Mouse (Mus musculus) neural tube, embryonic 12.5 days (tissue): ENCODE results near the gene Copz2. TPM values are rescaled to one million over a fixed set of nuclear protein-coding genes. Genes with fewer than 3 reads are reported as not detected.
A peak's percentile ranks its signal among the peaks of the same experiment; 100 is the strongest.

Source experiments
- ATAC-seq: fragments of 200-750 bp; cut with Nextera tagmentation; 2 replicates; pipeline ENCODE4 v1.8.0; 2017; ENCODE audit warnings: low read depth, mild to moderate bottlenecking, moderate TSS enrichment, moderate library complexity; ENCODE audit not compliant: low FRiP score
- H3K27ac ChIP-seq: fragments of 300-500 bp; sonication (generic); 2 replicates; pipeline ENCODE4 v1.5.1; 2016
- H3K27me3 ChIP-seq: fragments of 300-500 bp; sonication (generic); replicated peaks from 2 replicates; pipeline ENCODE4 v1.6.1; 2016; ENCODE audit warnings: mild to moderate bottlenecking
- H3K36me3 ChIP-seq: fragments of 300-500 bp; sonication (generic); 2 replicates; pipeline ENCODE4 v1.6.1; 2016; ENCODE audit warnings: mild to moderate bottlenecking
- H3K4me1 ChIP-seq: fragments of 300-500 bp; sonication (generic); 2 replicates; pipeline ENCODE4 v1.6.1; 2016
- H3K4me2 ChIP-seq: fragments of 300-500 bp; sonication (generic); replicated peaks from 2 replicates; pipeline ENCODE4 v1.6.1; 2016; ENCODE audit warnings: mild to moderate bottlenecking
- H3K4me3 ChIP-seq: fragments of 300-500 bp; sonication (generic); 2 replicates; pipeline ENCODE4 v1.5.1; 2016
- H3K9ac ChIP-seq: fragments of 300-500 bp; sonication (generic); 2 replicates; pipeline ENCODE4 v1.6.1; 2016; ENCODE audit warnings: mild to moderate bottlenecking
- H3K9me3 ChIP-seq: fragments of 300-500 bp; sonication (generic); 2 replicates; pipeline ENCODE4 v1.6.1; 2016; ENCODE audit warnings: mild to moderate bottlenecking
- WGBS: fragments of 180-500 bp; shearing (Covaris S2); methylation state at CpG from one replicate; pipeline ENCODE4 v1.1.7; 2016; 5-methylcytosine and 5-hydroxymethylcytosine counted together
- polyA plus RNA-seq: library from polyadenylated mRNA; unstranded; fragments of >200 nt; fragmentation: Nextera tagmentation; extraction: Ambion mirVana; gene quantifications from 2 replicates; pipeline ENCODE4 v1.2.1, GENCODE M21; 2016

Copz2 gene
- polyA plus RNA-seq, 1 experiment from 2014 or later = 41.4 TPM

- Histone ChIP-seq H3K4me3 (no peak overlapping the region), H3K4me2 (no peak overlapping the region), H3K36me3 (peaks cover 62% of the 10 kb centered on the region), H3K27ac (no peak overlapping the region), H3K9ac (no peak overlapping the region), H3K9me3 (no peaks in the 10 kb centered on the region), H3K4me1 (peaks cover 41% of the 10 kb centered on the region), H3K27me3 (no peaks in the 10 kb centered on the region)
- 97% methylated on average over 10 of the region's 10 CpGs for WGBS
- ATAC-seq = no peak
Measured at GRCm38 (mm10) chr11:96821956-96822355, 27.7 kb upstream of the Copz2 start.

DNA sequence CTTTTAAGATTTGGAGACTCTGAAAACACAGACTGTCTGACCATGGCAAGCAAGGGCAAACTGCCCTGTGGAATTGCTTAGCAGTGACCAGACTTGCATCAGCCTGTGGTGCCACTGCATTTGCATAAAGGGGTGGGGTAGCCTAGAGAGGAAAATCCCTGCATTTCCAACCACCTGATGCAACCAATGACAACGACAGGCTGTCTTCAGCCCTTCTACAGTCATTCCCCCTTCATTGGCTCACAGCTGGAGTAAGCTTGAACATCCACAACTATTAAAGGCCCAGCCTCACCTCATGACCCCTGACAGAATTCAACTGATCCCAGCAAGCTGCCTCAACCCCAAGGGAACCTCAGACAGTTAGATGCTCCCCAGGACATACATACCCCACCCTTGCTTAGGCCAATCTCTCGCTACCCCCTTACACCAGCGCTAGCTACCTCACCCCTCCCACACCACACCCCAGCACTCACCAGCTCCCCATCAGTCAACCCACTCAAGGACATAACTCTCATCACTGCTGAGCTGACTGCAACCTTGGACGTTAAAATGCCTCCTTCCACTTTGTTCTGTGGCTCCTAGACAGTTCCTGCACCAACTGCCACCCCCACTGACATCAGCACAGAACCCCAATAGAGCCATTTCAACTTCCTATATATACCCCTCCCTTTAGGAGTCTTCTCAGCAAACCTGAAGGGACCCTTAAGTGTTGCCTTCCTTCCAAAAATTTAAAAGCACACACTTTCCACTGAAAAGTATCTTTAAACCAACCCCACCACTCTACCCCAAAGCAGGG lies 26.8 kb upstream of the Copz2 start:
- WGBS = 52% methylated on average over 4 of the region's 4 CpGs
- Histone ChIP-seq H3K27ac (no peak overlapping the region; the same call in 1 of the 2 replicates), H3K9ac (peak overlapping the region; percentile 70)

GRCm38 (mm10) chr11:96823471-96823837 lies 26.2 kb upstream of the Copz2 start:
- no peaks in the 10 kb centered on the region for H3K9me3 ChIP-seq
- H3K4me3 ChIP-seq = peak overlapping the region; percentile 56
- peak overlapping the region; percentile 97 for H3K4me2 ChIP-seq
- H3K27me3 ChIP-seq = no peaks in the 10 kb centered on the region
- peak overlapping the region; percentile 70 for H3K9ac ChIP-seq
- H3K27ac ChIP-seq = peak overlapping the region; percentile 66
- 9% methylated on average over 13 of the region's 13 CpGs for WGBS
- H3K36me3 ChIP-seq = peaks cover 58% of the 10 kb centered on the region
- H3K4me1 ChIP-seq = peaks cover 55% of the 10 kb centered on the region
- ATAC-seq = peak; percentile 43

More for the DNA sequence above, 26.8 kb upstream of the Copz2 start:
- H3K4me3 ChIP-seq = peak overlapping the region; percentile 56
- H3K9me3 ChIP-seq = no peaks in the 10 kb centered on the region
- H3K27me3 ChIP-seq = no peaks in the 10 kb centered on the region
- peak overlapping the region; percentile 97 for H3K4me2 ChIP-seq
- ATAC-seq = no peak
- peaks cover 62% of the 10 kb centered on the region for H3K36me3 ChIP-seq
- peaks cover 50% of the 10 kb centered on the region for H3K4me1 ChIP-seq

GRCm38 (mm10) chr11:96823880-96824782 lies 25.5 kb upstream of the Copz2 start:
- peak overlapping the region; percentile 56 for H3K4me3 ChIP-seq
- H3K4me2 ChIP-seq = peak overlapping the region; percentile 97
- peaks cover 60% of the 10 kb centered on the region for H3K4me1 ChIP-seq
- peak overlapping the region; percentile 70 for H3K9ac ChIP-seq
- H3K27me3 ChIP-seq = no peaks in the 10 kb centered on the region
- H3K36me3 ChIP-seq = peaks cover 52% of the 10 kb centered on the region
- peak; percentile 88 for ATAC-seq
- 3% methylated on average over 22 of the region's 26 CpGs for WGBS
- peak overlapping the region; percentile 88 for H3K27ac ChIP-seq
- no peaks in the 10 kb centered on the region for H3K9me3 ChIP-seq

DNA sequence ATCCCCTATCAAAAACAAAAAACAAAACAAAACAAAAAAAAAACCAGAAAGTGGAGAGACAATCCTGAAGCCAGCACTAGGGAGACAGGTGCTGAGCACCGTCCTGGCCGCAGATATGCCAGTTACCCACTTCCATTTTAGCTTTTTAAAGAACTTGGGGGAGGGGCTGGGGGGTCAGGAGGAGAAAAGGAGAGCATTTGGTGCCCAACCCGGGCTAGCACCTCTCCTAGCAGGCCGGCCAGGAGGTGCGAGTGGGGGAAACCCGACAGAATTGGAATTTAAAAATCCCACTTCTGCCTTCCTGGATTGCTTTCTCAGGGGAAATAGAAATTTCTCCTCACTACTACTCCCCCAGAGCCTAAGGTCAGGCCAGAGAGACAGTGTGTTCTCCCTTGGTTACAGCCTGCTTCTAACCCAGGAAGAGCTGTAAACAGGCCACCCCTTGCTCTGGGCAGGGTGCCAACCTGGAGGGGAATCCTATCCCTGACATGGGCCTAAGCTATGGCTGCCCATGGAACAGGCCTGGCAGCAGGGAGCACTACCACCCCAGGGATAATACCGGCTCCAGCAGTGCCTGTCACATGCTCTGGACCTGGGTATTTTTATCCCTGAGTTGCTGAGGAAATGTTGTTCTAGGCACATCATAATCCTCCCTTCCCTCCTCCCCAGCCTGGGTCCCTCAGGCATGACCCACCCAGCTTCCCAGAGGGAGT lies 24.7 kb upstream of the Copz2 start:
- ATAC-seq = no peak
- no peaks in the 10 kb centered on the region for H3K27me3 ChIP-seq
- H3K36me3 ChIP-seq = peaks cover 44% of the 10 kb centered on the region
- WGBS = 43% methylated on average over 7 of the region's 7 CpGs
- no peaks in the 10 kb centered on the region for H3K9me3 ChIP-seq
- peak overlapping the region; percentile 88; the same call in 1 of the 2 replicates for H3K27ac ChIP-seq
- H3K4me1 ChIP-seq = peaks cover 60% of the 10 kb centered on the region
- H3K4me3 ChIP-seq = no peak overlapping the region
- H3K9ac ChIP-seq = peak overlapping the region; percentile 38; the same call in 1 of the 2 replicates
- peak overlapping the region; percentile 97 for H3K4me2 ChIP-seq

- no peak overlapping the region for H3K27ac ChIP-seq
- peak overlapping the region; percentile 97 for H3K4me2 ChIP-seq
- 64% methylated on average over 2 of the region's 2 CpGs for WGBS
- no peak for ATAC-seq
- no peaks in the 10 kb centered on the region for H3K27me3 ChIP-seq
- H3K9ac ChIP-seq = peak overlapping the region; percentile 18; the same call in 1 of the 2 replicates
- no peak overlapping the region for H3K4me3 ChIP-seq
- H3K36me3 ChIP-seq = peaks cover 28% of the 10 kb centered on the region
- H3K9me3 ChIP-seq = no peaks in the 10 kb centered on the region
- peaks cover 65% of the 10 kb centered on the region for H3K4me1 ChIP-seq
Measured at GRCm38 (mm10) chr11:96826481-96826880, 23.2 kb upstream of the Copz2 start.

GRCm38 (mm10) chr11:96827062-96827581 lies 22.5 kb upstream of the Copz2 start:
- Histone ChIP-seq H3K9me3 (no peaks in the 10 kb centered on the region), H3K27ac (no peak overlapping the region), H3K4me2 (peak overlapping the region; percentile 97), H3K36me3 (peaks cover 22% of the 10 kb centered on the region), H3K27me3 (no peaks in the 10 kb centered on the region), H3K4me1 (peaks cover 65% of the 10 kb centered on the region), H3K9ac (peak overlapping the region; percentile 33; the same call in 1 of the 2 replicates), H3K4me3 (no peak overlapping the region)
- ATAC-seq = no peak
- 90% methylated on average over 12 of the region's 12 CpGs for WGBS

DNA sequence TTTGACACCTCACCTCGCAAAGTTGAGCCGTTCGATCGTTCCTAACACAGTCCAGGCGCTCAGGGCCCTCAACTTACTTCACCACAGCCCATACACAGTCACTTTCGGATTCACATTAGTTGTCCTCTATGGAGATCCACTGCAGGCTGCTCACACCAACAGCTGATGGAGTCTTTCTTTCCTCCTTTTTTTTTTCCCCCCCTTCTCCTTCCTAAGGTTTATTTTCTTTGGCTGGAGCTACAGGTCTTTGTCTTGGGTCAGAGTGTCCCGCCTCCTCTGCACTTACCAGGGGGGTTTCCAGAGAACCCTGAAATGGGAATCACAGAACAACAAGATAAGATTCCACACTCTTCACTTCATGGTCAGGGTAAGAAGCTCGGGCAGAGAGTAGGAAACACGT lies 21.8 kb upstream of the Copz2 start:
- Histone ChIP-seq H3K4me3 (no peak overlapping the region), H3K27ac (no peak overlapping the region), H3K9me3 (no peaks in the 10 kb centered on the region), H3K4me1 (peaks cover 63% of the 10 kb centered on the region), H3K36me3 (peaks cover 17% of the 10 kb centered on the region), H3K27me3 (no peaks in the 10 kb centered on the region), H3K9ac (no peak overlapping the region), H3K4me2 (peak overlapping the region; percentile 97)
- no peak for ATAC-seq
- 77% methylated on average over 9 of the region's 9 CpGs for WGBS

GRCm38 (mm10) chr11:96828881-96829280 lies 20.8 kb upstream of the Copz2 start:
- no peak for ATAC-seq
- 15% methylated on average over 10 of the region's 10 CpGs for WGBS
- peak overlapping the region; percentile 97 for H3K4me2 ChIP-seq
- H3K36me3 ChIP-seq = peaks cover 17% of the 10 kb centered on the region
- H3K4me3 ChIP-seq = peak overlapping the region; percentile 86
- peak overlapping the region; percentile 86 for H3K9ac ChIP-seq
- H3K27ac ChIP-seq = no peak overlapping the region
- H3K9me3 ChIP-seq = no peaks in the 10 kb centered on the region
- peaks cover 2% of the 10 kb centered on the region; the same call in 1 of the 2 replicates for H3K27me3 ChIP-seq
- peaks cover 53% of the 10 kb centered on the region for H3K4me1 ChIP-seq

DNA sequence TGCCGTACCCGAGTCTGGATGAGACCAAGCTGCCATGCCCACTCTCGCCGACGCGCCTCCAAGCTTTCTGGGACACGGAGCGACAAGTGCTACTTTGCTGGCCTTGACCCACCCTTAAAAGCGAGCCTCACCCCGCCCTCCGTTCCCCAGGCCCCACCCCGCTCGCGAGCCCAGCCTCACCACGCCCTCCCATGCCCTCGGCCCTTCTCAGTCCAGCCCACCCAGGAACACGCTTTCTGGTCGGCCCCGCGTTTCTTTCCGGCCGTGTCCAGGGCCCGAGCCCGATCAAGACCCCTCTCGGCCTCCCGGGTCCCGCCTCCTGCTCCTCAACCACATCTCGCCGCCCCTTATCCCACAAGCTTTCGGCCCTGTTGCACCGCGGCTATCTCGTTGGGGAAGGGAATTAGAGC lies 20.3 kb upstream of the Copz2 start:
- H3K4me1 ChIP-seq = peaks cover 49% of the 10 kb centered on the region
- peak; percentile 52 for ATAC-seq
- peaks cover 3% of the 10 kb centered on the region; the same call in 1 of the 2 replicates for H3K27me3 ChIP-seq
- H3K36me3 ChIP-seq = peaks cover 17% of the 10 kb centered on the region
- H3K4me2 ChIP-seq = peak overlapping the region; percentile 97
- peak overlapping the region; percentile 86 for H3K4me3 ChIP-seq
- peak overlapping the region; percentile 93 for H3K27ac ChIP-seq
- under 1% methylated on average over 33 of the region's 33 CpGs for WGBS
- no peaks in the 10 kb centered on the region for H3K9me3 ChIP-seq
- peak overlapping the region; percentile 86 for H3K9ac ChIP-seq

- Histone ChIP-seq H3K36me3 (peaks cover 17% of the 10 kb centered on the region), H3K27me3 (peaks cover 3% of the 10 kb centered on the region; the same call in 1 of the 2 replicates), H3K4me3 (peak within 1 kb of the TSS; percentile 86), H3K4me1 (peaks cover 44% of the 10 kb centered on the region), H3K4me2 (peak within 1 kb of the TSS; percentile 97), H3K9me3 (no peaks in the 10 kb centered on the region), H3K27ac (peak within 1 kb of the TSS; percentile 93), H3K9ac (peak within 1 kb of the TSS; percentile 86)
- WGBS = under 1% methylated on average over 51 of the region's 51 CpGs
- ATAC-seq = peak; percentile 99
Measured at GRCm38 (mm10) chr11:96829813-96830538, 19.7 kb upstream of the Copz2 start, which contains the start of gene Nfe2l1. Gene Nfe2l1 (minus strand): TSS chr11:96829968.
